Mouse (Mus musculus): Measurements from ENCODE around the gene Rita1. TPM values are rescaled to one million over a fixed set of nuclear protein-coding genes. Genes with fewer than 3 reads are reported as not detected.
A peak's percentile ranks its signal among the peaks of the same experiment; 100 is the strongest.

The Rita1 gene
- polyA plus RNA-seq, 1 experiment from 2014 or later = 14.0 TPM

DNA sequence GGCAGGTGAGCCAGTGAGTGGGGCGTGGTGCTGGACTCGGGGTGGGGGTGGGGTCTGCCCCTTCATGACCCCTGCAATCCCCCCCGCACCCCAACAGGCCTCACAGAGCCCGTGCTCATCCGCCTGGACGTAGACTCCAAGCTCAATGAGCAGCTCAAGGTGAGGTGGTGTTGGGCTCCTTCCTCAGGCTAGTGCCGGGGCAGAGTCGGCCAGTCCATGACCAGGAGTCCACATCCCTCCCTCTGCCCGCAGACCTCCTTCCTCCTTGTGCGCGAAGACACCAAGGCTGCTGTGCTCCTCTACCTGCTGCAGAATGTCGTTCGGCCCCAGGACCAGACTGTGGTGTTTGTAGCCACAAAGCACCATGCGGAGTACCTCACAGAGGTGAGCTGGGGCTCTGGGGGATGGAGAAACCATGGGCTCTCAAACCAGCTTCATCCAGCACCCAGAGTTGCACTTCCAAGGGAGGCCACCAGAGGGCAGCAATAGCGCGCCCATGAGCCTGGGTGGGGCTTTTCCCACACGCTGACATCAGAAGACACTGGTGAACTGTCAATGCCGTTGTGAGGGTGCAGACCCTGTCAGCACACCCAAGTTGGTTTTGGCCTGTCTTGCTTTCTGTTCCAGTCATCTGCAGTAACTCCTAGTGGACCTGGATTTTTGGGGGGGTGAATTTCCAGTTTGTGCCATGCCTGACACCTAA, 8.1 kb upstream of the Rita1 start:
- Histone ChIP-seq H3K27ac (ENCODE audit: low read length) (no peak overlapping the region), H3K4me2 (ENCODE audit: low read depth, low read length) (no peak overlapping the region), H3K36me3 (ENCODE audit: control insufficient read depth, insufficient read depth, low read length) (peaks cover 66% of the 10 kb centered on the region), H3K4me1 (replicated peaks; ENCODE audit: control insufficient read depth, insufficient read depth, low read length) (no peaks in the 10 kb centered on the region), H3K4me3 (ENCODE audit: low read length) (no peak overlapping the region), H3K27me3 (ENCODE audit: control insufficient read depth, insufficient read depth, low read depth, low read length) (no peaks in the 10 kb centered on the region), H3K9me3 (ENCODE audit: control insufficient read depth, low read length) (peaks cover 3% of the 10 kb centered on the region; the same call in 1 of the 2 replicates), H3K9ac (ENCODE audit: low read length) (no peak overlapping the region)
- ATAC-seq (ENCODE audit: low read depth) = peak; percentile 39; the same call in 1 of the 2 replicates
- 68% methylated on average over 18 of the region's 18 CpGs for WGBS

- Histone ChIP-seq H3K4me3 (ENCODE audit: low read length) (no peak overlapping the region), H3K27me3 (ENCODE audit: control insufficient read depth, insufficient read depth, low read depth, low read length) (no peaks in the 10 kb centered on the region), H3K9me3 (ENCODE audit: control insufficient read depth, low read length) (peaks cover 3% of the 10 kb centered on the region; the same call in 1 of the 2 replicates), H3K4me2 (ENCODE audit: low read depth, low read length) (no peak overlapping the region), H3K27ac (ENCODE audit: low read length) (no peak overlapping the region), H3K9ac (ENCODE audit: low read length) (no peak overlapping the region), H3K4me1 (replicated peaks; ENCODE audit: control insufficient read depth, insufficient read depth, low read length) (peaks cover under 1% of the 10 kb centered on the region; the same call in 1 of the 2 replicates), H3K36me3 (ENCODE audit: control insufficient read depth, insufficient read depth, low read length) (peaks cover 54% of the 10 kb centered on the region)
- WGBS = 22% methylated on average over 5 of the region's 5 CpGs
- ATAC-seq (ENCODE audit: low read depth) = no peak
These were observed 6.8 kb upstream of the Rita1 start for GRCm38 (mm10) chr5:120619201-120619600.

DNA sequence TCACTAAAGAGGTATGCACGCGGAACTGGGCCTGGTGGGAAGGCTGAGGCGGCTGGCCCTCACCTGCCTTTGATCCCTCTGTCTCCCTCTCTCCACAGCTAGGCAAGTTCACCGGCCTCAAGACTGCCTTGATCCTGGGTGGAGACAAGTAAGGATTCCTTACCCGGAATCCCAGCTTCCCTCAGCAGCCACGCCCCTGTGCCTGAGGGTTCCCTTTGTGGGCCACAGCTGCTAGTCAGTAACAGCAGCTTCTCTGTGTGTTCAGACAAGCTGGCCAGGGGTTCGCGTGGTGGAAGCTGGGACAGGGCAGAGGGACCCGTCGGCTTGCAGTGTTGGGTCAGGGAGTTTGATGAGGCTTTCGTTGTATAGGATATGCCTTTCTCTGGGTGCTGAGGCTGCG, 6.4 kb upstream of the Rita1 start:
- H3K9ac ChIP-seq (ENCODE audit: low read length) = no peak overlapping the region
- H3K4me3 ChIP-seq (ENCODE audit: low read length) = no peak overlapping the region
- H3K4me2 ChIP-seq (ENCODE audit: low read depth, low read length) = no peak overlapping the region
- H3K4me1 ChIP-seq (replicated peaks; ENCODE audit: control insufficient read depth, insufficient read depth, low read length) = peaks cover 5% of the 10 kb centered on the region
- no peaks in the 10 kb centered on the region for H3K27me3 ChIP-seq (ENCODE audit: control insufficient read depth, insufficient read depth, low read depth, low read length)
- no peak overlapping the region for H3K27ac ChIP-seq (ENCODE audit: low read length)
- peaks cover 3% of the 10 kb centered on the region; the same call in 1 of the 2 replicates for H3K9me3 ChIP-seq (ENCODE audit: control insufficient read depth, low read length)
- H3K36me3 ChIP-seq (ENCODE audit: control insufficient read depth, insufficient read depth, low read length) = peaks cover 52% of the 10 kb centered on the region
- 84% methylated on average over 12 of the region's 12 CpGs for WGBS
- no peak for ATAC-seq (ENCODE audit: low read depth)

DNA sequence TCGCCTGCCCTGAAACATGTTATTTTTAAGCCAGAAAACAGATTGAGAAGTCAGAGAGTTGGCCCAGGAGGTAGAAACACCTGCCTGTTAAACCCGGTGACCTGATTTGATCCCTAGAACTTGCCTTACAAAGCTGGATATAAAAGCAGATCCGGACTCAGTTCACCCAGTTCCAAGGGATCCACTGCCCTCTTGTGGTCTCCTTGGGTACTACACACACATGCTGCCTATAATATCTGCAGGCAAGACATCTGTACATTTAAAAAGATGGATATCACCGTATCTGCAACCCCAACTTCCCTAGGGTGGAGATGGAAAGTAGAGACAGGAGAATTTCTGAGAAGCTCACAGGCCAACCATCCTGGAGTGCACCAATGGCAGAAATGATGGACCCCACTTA, 3.5 kb upstream of the Rita1 start:
- Histone ChIP-seq H3K4me1 (replicated peaks; ENCODE audit: control insufficient read depth, insufficient read depth, low read length) (peaks cover 16% of the 10 kb centered on the region), H3K4me2 (ENCODE audit: low read depth, low read length) (no peak overlapping the region), H3K27me3 (ENCODE audit: control insufficient read depth, insufficient read depth, low read depth, low read length) (no peaks in the 10 kb centered on the region), H3K27ac (ENCODE audit: low read length) (no peak overlapping the region), H3K4me3 (ENCODE audit: low read length) (no peak overlapping the region), H3K9ac (ENCODE audit: low read length) (no peak overlapping the region), H3K36me3 (ENCODE audit: control insufficient read depth, insufficient read depth, low read length) (peaks cover 36% of the 10 kb centered on the region), H3K9me3 (ENCODE audit: control insufficient read depth, low read length) (peaks cover 3% of the 10 kb centered on the region; the same call in 1 of the 2 replicates)
- no peak for ATAC-seq (ENCODE audit: low read depth)
- 95% methylated on average over 4 of the region's 4 CpGs for WGBS

- no peaks in the 10 kb centered on the region for H3K27me3 ChIP-seq (ENCODE audit: control insufficient read depth, insufficient read depth, low read depth, low read length)
- H3K9me3 ChIP-seq (ENCODE audit: control insufficient read depth, low read length) = peaks cover 3% of the 10 kb centered on the region; the same call in 1 of the 2 replicates
- peaks cover 17% of the 10 kb centered on the region for H3K4me1 ChIP-seq (replicated peaks; ENCODE audit: control insufficient read depth, insufficient read depth, low read length)
- peak; percentile 95 for ATAC-seq (ENCODE audit: low read depth)
- H3K36me3 ChIP-seq (ENCODE audit: control insufficient read depth, insufficient read depth, low read length) = peaks cover 14% of the 10 kb centered on the region; the same call in 1 of the 2 replicates
- peak overlapping the region; percentile 84 for H3K4me2 ChIP-seq (ENCODE audit: low read depth, low read length)
- peak overlapping the region; percentile 72 for H3K9ac ChIP-seq (ENCODE audit: low read length)
- peak overlapping the region; percentile 85 for H3K27ac ChIP-seq (ENCODE audit: low read length)
- WGBS = under 1% methylated on average over 69 of the region's 69 CpGs
- H3K4me3 ChIP-seq (ENCODE audit: low read length) = peak overlapping the region; percentile 67
These were observed 624 bp upstream of the Rita1 start for GRCm38 (mm10) chr5:120612822-120613604.

- no peaks in the 10 kb centered on the region for H3K27me3 ChIP-seq (ENCODE audit: control insufficient read depth, insufficient read depth, low read depth, low read length)
- WGBS = 44% methylated on average over 8 of the region's 8 CpGs
- H3K4me1 ChIP-seq (replicated peaks; ENCODE audit: control insufficient read depth, insufficient read depth, low read length) = peaks cover 17% of the 10 kb centered on the region
- peaks cover 3% of the 10 kb centered on the region; the same call in 1 of the 2 replicates for H3K9me3 ChIP-seq (ENCODE audit: control insufficient read depth, low read length)
- peak overlapping the region; percentile 67 for H3K4me3 ChIP-seq (ENCODE audit: low read length)
- H3K9ac ChIP-seq (ENCODE audit: low read length) = peak overlapping the region; percentile 71
- H3K36me3 ChIP-seq (ENCODE audit: control insufficient read depth, insufficient read depth, low read length) = peaks cover 8% of the 10 kb centered on the region; the same call in 1 of the 2 replicates
- ATAC-seq (ENCODE audit: low read depth) = no peak
- peak overlapping the region; percentile 59 for H3K4me2 ChIP-seq (ENCODE audit: low read depth, low read length)
- H3K27ac ChIP-seq (ENCODE audit: low read length) = no peak overlapping the region
These were observed 973 bp downstream of the Rita1 start for GRCm38 (mm10) chr5:120611416-120611815.

DNA sequence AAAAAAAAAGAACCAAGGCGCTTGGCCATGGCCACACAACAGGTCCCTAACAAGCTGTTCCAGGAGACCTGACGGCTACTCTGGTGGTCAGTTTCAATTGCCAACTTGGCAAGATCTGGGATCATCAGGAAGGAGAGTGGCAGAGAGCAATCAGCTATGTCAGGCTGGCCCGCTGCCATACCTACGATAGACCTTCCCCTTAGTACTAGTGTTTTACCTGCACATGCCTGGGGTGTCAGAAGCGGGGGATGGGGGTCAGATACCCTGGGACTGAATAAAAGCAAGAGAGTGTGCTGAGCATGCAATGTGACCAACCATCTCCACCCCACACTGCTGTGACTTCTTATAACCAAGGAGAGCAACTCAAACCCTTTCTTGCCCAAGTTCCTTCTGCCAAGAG, 1.5 kb downstream of the Rita1 start:
- Histone ChIP-seq H3K9me3 (ENCODE audit: control insufficient read depth, low read length) (peaks cover 2% of the 10 kb centered on the region; the same call in 1 of the 2 replicates), H3K4me3 (ENCODE audit: low read length) (no peak overlapping the region; the same call in 1 of the 2 replicates), H3K27ac (ENCODE audit: low read length) (no peak overlapping the region)

GRCm38 (mm10) chr5:120609246-120609775, 3.1 kb downstream of the Rita1 start:
- H3K27me3 ChIP-seq (ENCODE audit: control insufficient read depth, insufficient read depth, low read depth, low read length) = no peaks in the 10 kb centered on the region
- no peaks in the 10 kb centered on the region for H3K36me3 ChIP-seq (ENCODE audit: control insufficient read depth, insufficient read depth, low read length)
- no peak overlapping the region for H3K9ac ChIP-seq (ENCODE audit: low read length)
- H3K9me3 ChIP-seq (ENCODE audit: control insufficient read depth, low read length) = no peaks in the 10 kb centered on the region
- no peak overlapping the region for H3K4me2 ChIP-seq (ENCODE audit: low read depth, low read length)
- H3K4me1 ChIP-seq (replicated peaks; ENCODE audit: control insufficient read depth, insufficient read depth, low read length) = peaks cover 17% of the 10 kb centered on the region
- no peak overlapping the region for H3K4me3 ChIP-seq (ENCODE audit: low read length)
- WGBS = 78% methylated on average over 16 of the region's 16 CpGs
- no peak for ATAC-seq (ENCODE audit: low read depth)
- H3K27ac ChIP-seq (ENCODE audit: low read length) = no peak overlapping the region

More for the DNA sequence above, 1.5 kb downstream of the Rita1 start:
- no peak for ATAC-seq (ENCODE audit: low read depth)
- Histone ChIP-seq H3K27me3 (ENCODE audit: control insufficient read depth, insufficient read depth, low read depth, low read length) (no peaks in the 10 kb centered on the region), H3K4me2 (ENCODE audit: low read depth, low read length) (peak overlapping the region; percentile 59), H3K9ac (ENCODE audit: low read length) (no peak overlapping the region), H3K4me1 (replicated peaks; ENCODE audit: control insufficient read depth, insufficient read depth, low read length) (peaks cover 17% of the 10 kb centered on the region), H3K36me3 (ENCODE audit: control insufficient read depth, insufficient read depth, low read length) (peaks cover 3% of the 10 kb centered on the region; the same call in 1 of the 2 replicates)
- 88% methylated on average over 5 of the region's 5 CpGs for WGBS

DNA sequence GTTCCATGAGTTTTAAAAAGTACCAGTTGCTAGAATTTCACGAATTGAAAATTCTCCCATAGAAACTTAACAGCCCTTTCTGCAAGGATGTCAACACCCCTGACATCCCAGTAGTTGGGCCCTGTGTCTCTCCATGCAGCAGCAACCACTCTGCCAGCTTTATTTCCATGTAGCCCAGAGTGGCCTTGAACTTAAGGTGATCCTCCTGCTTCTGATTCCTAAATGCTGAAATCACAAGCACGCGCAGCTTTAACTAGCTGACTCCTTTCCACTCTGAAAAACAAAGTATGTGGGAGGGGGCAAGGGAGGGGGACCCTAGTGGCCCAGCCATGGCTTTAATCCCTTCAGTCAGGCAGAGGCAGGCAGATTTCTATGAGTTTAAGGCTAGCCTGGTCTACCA, 5.1 kb downstream of the Rita1 start:
- Histone ChIP-seq H3K9me3 (ENCODE audit: control insufficient read depth, low read length) (no peaks in the 10 kb centered on the region), H3K27me3 (ENCODE audit: control insufficient read depth, insufficient read depth, low read depth, low read length) (no peaks in the 10 kb centered on the region), H3K36me3 (ENCODE audit: control insufficient read depth, insufficient read depth, low read length) (no peaks in the 10 kb centered on the region), H3K9ac (ENCODE audit: low read length) (no peak overlapping the region), H3K4me2 (ENCODE audit: low read depth, low read length) (no peak overlapping the region), H3K4me3 (ENCODE audit: low read length) (no peak overlapping the region), H3K27ac (ENCODE audit: low read length) (no peak overlapping the region), H3K4me1 (replicated peaks; ENCODE audit: control insufficient read depth, insufficient read depth, low read length) (peaks cover 11% of the 10 kb centered on the region)
- no peak for ATAC-seq (ENCODE audit: low read depth)
- 73% methylated on average over 3 of the region's 3 CpGs for WGBS

Measured in lung, embryonic 16.5 days (tissue).